Mouse (Mus musculus) heart, embryonic 12.5 days (tissue): ENCODE measurements at regions not wholly inside any gene's neighbourhood (a gene's known extent, or its start where the extent isn't known, plus 50 kb on each side); places are given as distances from the start of the nearest gene placed in this dataset.

Experiments
- ATAC-seq: fragments of 200-750 bp; cut with Nextera tagmentation; 2 replicates; pipeline ENCODE4 v1.8.0; 2017; ENCODE audit warnings: moderate TSS enrichment, moderate library complexity; ENCODE audit not compliant: insufficient number of reproducible peaks, low FRiP score
- H3K27ac ChIP-seq: fragments of 300-500 bp; sonication (generic); 2 replicates; pipeline ENCODE4 v1.5.1; 2016; ENCODE audit warnings: mild to moderate bottlenecking, moderate library complexity; ENCODE audit not compliant: poor library complexity, severe bottlenecking
- H3K27me3 ChIP-seq: fragments of 300-500 bp; sonication (generic); replicated peaks from 2 replicates; pipeline ENCODE4 v1.6.1; 2016; ENCODE audit warnings: mild to moderate bottlenecking, moderate library complexity
- H3K36me3 ChIP-seq: fragments of 300-500 bp; sonication (generic); 2 replicates; pipeline ENCODE4 v1.6.1; 2016; ENCODE audit warnings: mild to moderate bottlenecking, moderate library complexity
- H3K4me1 ChIP-seq: fragments of 300-500 bp; sonication (generic); replicated peaks from 2 replicates; pipeline ENCODE4 v1.6.1; 2016; ENCODE audit warnings: mild to moderate bottlenecking
- H3K4me2 ChIP-seq: fragments of 300-500 bp; sonication (generic); 2 replicates; pipeline ENCODE4 v1.6.1; 2016; ENCODE audit warnings: mild to moderate bottlenecking, moderate library complexity
- H3K4me3 ChIP-seq: fragments of 300-500 bp; sonication (generic); 2 replicates; pipeline ENCODE4 v1.5.1; 2016; ENCODE audit warnings: mild to moderate bottlenecking
- H3K9ac ChIP-seq: fragments of 300-500 bp; sonication (generic); 2 replicates; pipeline ENCODE4 v1.6.1; 2016; ENCODE audit warnings: mild to moderate bottlenecking, moderate library complexity
- H3K9me3 ChIP-seq: fragments of 300-500 bp; sonication (generic); replicated peaks from 2 replicates; pipeline ENCODE4 v1.6.1; 2016; ENCODE audit warnings: mild to moderate bottlenecking, moderate library complexity
- WGBS: fragments of 180-500 bp; shearing (Covaris S2); methylation state at CpG from one replicate; pipeline ENCODE4 v1.1.7; 2016; 5-methylcytosine and 5-hydroxymethylcytosine counted together

DNA sequence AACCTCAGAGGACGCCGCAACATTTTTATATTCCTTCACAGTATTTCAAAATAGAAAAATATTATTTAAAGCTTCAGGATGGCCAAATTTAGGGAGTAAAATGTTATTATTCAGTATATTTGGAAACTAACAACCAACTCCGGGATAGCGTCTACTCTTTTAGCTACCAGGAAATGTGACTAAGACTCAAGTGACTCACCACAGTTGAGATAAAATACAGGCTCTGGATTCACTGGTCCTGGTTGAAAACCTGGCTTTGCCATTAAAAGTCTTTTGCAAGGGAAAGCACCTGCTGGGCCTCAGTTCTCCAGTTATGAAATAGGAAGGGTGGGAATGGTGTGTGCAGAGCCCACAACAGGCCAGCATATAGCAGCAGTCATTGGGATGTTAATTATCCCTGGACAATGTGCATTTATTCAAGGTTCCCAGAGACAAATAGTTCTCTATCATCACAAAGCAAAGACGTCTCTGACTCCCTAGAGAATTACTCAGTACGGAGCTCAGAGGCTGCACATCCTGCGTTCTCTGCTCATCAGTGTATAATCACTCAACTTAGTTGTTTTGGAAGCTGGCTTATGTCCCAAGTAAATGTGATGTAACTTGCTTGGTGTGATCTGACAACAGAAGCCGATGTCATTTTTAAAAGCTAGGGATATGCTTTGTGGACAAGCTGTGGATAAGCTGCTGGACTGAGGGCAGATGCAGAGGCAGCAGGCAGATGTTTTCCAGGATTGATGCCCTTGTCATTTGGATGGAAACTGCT lies 73.9 kb upstream of the Kit start:
- Histone ChIP-seq H3K36me3 (no peaks in the 10 kb centered on the region), H3K4me3 (no peak overlapping the region), H3K9me3 (no peaks in the 10 kb centered on the region), H3K27me3 (no peaks in the 10 kb centered on the region), H3K4me1 (no peaks in the 10 kb centered on the region), H3K4me2 (no peak overlapping the region), H3K9ac (no peak overlapping the region), H3K27ac (no peak overlapping the region)
- ATAC-seq: no peak
- 59% methylated on average over 8 of the region's 8 CpGs for WGBS

DNA sequence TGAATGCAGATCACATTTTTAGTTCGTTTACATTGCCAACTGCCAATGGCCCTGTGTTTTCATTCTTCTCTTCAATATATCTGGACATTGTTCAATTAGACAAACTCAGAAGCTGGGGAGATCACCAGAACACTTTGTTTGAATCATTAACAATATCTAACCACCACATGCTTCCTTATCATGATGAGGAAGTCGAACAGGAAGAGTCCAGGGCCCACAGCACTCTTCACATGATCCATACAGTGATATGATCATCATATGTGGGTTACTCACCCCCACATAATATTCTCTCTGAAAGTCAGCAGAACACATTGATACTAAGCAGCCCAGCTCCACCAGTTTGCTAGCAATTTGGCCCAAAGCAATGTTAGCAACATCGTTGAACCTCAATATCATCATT lies 71.0 kb upstream of the Kit start:
- 79% methylated on average over 3 of the region's 3 CpGs for WGBS
- Histone ChIP-seq H3K27me3 (no peaks in the 10 kb centered on the region), H3K9me3 (no peaks in the 10 kb centered on the region), H3K27ac (no peak overlapping the region), H3K4me3 (no peak overlapping the region), H3K4me2 (no peak overlapping the region), H3K36me3 (no peaks in the 10 kb centered on the region), H3K9ac (no peak overlapping the region), H3K4me1 (no peaks in the 10 kb centered on the region)
- ATAC-seq: no peak

DNA sequence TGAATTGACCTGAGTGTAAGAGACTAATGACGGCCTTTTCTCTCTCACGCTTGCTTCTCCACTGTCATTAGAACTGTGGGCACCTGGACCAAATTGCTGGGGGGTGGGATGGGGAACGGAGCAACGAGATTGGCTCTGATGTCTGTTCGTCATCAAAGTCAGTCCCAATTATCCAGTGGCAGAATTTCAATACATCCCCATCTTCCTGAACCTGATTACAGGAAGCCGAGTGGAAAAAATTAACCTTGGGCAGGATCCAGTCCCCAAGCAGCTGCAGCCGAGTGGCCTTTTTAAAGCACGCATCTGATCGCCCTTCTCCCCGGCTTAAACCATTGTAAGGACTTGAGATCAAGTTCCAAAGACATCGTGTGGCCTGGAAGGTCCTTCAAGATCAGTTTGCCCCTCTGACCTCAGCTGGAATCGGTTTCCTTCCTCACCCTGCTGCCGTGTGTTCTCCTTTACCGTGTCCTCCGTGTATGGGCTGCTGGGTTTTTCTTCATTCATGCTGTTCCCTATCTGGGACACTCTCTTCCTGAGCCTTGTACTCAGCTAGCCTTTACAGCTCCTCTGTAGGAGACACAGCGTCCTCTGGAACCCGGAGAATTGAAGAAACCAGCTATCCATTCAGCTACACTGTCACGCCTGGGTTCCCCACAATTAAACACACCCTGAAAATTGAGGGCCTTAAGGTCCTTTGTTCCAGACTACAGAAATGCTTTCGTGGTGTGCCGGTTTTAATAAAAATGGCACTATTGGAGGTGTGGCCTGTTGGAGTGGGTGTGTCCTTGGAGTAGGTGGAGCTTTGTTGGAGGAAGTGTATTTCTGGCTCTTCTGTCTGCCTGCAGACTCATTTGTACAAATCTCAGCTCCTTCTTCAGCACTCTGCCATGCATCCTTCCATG lies 61.9 kb upstream of the Kit start:
- Histone ChIP-seq H3K9ac (no peak overlapping the region), H3K27ac (no peak overlapping the region), H3K9me3 (peaks cover 9% of the 10 kb centered on the region), H3K4me3 (no peak overlapping the region), H3K4me2 (no peak overlapping the region), H3K27me3 (no peaks in the 10 kb centered on the region), H3K36me3 (no peaks in the 10 kb centered on the region), H3K4me1 (no peaks in the 10 kb centered on the region)
- ATAC-seq: no peak
- WGBS: 84% methylated on average over 20 of the region's 20 CpGs

DNA sequence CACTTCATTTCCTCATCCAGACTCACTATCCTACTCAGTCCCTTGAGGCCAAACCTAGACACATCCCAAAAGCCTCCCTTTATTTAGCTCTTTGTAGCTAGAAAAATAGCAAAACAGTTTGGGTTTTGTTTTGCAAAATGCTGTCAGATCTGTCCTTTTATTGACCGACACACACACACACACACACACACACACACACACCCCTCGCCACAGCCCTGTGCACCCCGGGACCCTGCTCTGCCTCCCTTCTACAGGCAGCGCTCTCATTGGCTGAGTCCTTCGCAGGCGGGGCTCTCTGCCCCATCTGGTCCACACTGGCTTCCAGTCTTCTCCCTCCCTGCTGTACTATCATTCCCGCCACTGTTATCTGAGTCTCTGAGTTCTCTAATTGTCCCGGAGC lies 56.5 kb upstream of the Kit start:
- Histone ChIP-seq H3K36me3 (no peaks in the 10 kb centered on the region), H3K9me3 (peaks cover 4% of the 10 kb centered on the region), H3K27ac (no peak overlapping the region), H3K9ac (no peak overlapping the region), H3K27me3 (no peaks in the 10 kb centered on the region), H3K4me3 (no peak overlapping the region), H3K4me1 (0 out of 2 replicates have a peak, but pooled peaks cover 6% of the 10 kb centered on the region), H3K4me2 (no peak overlapping the region)
- WGBS: 41% methylated on average over 8 of the region's 8 CpGs
- peak; percentile 51; the same call in 1 of the 2 replicates for ATAC-seq

DNA sequence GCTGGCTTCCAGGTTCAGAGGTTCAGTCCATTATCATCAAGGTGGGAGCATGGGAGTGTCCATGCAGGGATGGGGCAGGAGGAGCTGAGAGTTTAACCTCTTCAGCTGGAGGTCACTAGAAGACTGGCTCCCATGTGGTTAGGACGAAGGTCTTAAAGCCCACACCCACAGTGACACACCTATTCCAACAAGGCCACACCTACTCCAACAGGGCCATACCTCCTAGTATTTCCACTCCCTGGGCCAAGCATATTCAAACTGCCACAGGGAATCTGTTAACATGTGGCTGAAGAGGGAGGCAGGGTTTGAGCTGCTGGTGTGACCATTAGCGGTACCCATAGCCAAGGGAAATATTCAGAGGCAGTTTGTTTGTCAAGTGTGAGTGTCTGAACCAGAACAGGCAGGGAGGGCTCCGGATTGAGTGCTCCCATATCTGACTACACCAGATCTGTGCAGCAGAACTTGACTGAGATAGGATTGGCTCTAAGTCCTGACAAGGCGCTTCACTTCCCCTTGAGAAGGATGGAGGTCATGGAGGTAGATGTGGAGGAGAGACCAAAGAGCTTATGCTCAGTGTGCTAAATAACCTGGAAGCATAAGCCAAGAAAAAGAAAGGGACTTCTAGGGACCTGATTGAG lies 51.6 kb upstream of the Kit start:
- no peak for ATAC-seq
- H3K4me2 ChIP-seq: no peak overlapping the region
- no peak overlapping the region for H3K4me3 ChIP-seq
- WGBS: 83% methylated on average over 4 of the region's 4 CpGs
- H3K4me1 ChIP-seq: 0 out of 2 replicates have a peak, but pooled peaks cover 6% of the 10 kb centered on the region
- H3K9ac ChIP-seq: no peak overlapping the region
- H3K27ac ChIP-seq: no peak overlapping the region
- no peaks in the 10 kb centered on the region for H3K9me3 ChIP-seq
- no peaks in the 10 kb centered on the region for H3K27me3 ChIP-seq
- H3K36me3 ChIP-seq: no peaks in the 10 kb centered on the region
